Mouse (Mus musculus) hindlimb bud, embryonic 11.5 days (tissue): ENCODE data around the gene Il1f10.
A peak's percentile ranks its signal among the peaks of the same experiment; 100 is the strongest.

Experiments used
- DNase-seq: peaks from one replicate; pipeline ENCODE4 v3.0.0-alpha.2; 2012; ENCODE audit warnings: low read depth, low spot score; ENCODE audit errors: extremely low spot score

Gene Il1f10

DNA sequence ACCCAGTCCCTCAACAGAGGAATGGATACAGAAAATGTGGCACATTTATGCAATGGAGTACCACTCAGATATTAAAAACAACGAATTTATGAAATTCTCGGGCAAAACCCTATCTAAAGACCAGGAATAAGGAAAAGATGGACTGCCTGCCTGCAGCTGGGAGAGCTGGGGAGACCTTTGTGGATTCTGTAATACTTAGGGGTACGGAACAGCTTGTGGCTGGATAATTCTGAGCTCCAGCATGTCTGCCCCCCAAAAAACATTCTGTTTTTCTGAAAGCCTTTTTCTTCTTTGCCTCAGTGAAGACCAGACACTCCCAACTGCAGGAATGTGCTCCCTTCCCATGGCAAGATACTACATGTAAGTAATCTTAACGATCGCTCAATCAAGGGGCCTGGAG lies at the start of gene Il1f10:
Gene Il1f10 (plus strand): TSS at position 301 of the 400 bp plus-strand sequence.
- no peak for DNase-seq

GRCm38 (mm10) chr2:24267503-24267902 lies 23.5 kb upstream of the Il1f10 start:
- DNase-seq, result no peak

GRCm38 (mm10) chr2:24273619-24274018 lies 17.4 kb upstream of the Il1f10 start:
- DNase-seq, result no peak

GRCm38 (mm10) chr2:24275146-24275545 lies 15.8 kb upstream of the Il1f10 start:
- DNase-seq, result no peak

- no peak for DNase-seq
These were observed 14.3 kb upstream of the Il1f10 start, which contains the start of gene Il1f5 for GRCm38 (mm10) chr2:24276654-24277053. TSS of gene Il1f5 (plus strand) at chr2:24276954.

- DNase-seq, result no peak
These were observed 3.6 kb downstream of the Il1f10 start for GRCm38 (mm10) chr2:24294616-24295015.

- peak; percentile 74 for DNase-seq
These were observed 5.8 kb downstream of the Il1f10 start for GRCm38 (mm10) chr2:24296837-24297236.

GRCm38 (mm10) chr2:24311302-24312001 lies 20.5 kb downstream of the Il1f10 start:
- no peak for DNase-seq

- no peak for DNase-seq
These were observed 25.9 kb downstream of the Il1f10 start for GRCm38 (mm10) chr2:24316919-24317318.

GRCm38 (mm10) chr2:24317919-24318598 lies 27.1 kb downstream of the Il1f10 start:
- no peak for DNase-seq

GRCm38 (mm10) chr2:24335333-24335732 lies 44.3 kb downstream of the Il1f10 start:
- no peak for DNase-seq

GRCm38 (mm10) chr2:24336545-24336944 lies 45.5 kb downstream of the Il1f10 start, which contains the start of gene Il1rn:
TSS of gene Il1rn (plus strand) at chr2:24336853.
- DNase-seq, result no peak

DNA sequence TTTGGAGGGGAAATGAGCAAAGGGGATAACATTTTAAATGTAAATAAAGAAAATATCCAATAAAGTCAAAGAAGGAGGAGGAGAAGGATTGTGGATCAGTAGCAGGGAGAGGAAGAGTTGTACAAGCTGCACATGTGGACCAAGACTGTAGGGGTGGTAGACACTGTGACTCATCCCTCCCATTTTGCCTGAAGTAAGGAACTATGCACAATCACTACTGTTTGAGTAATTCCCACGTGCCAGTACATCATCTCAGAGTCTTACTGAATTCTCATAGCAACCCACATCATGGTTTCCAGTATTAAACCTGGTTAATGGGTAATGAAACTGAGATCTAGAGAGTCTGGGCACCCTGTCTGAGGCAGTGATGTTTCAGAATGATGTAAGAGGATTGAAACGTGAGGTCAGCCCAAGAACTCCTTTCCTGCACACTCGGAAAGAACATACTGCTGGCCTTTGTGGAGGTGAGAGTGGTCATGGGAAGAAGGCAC lies 50.4 kb downstream of the Il1f10 start:
- no peak for DNase-seq
